Mouse (Mus musculus) midbrain, embryonic 11.5 days (tissue): ENCODE results near the gene Nr4a2. TPM values are rescaled to one million over a fixed set of nuclear protein-coding genes. Genes with fewer than 3 reads are reported as not detected.

Source experiments
- ATAC-seq: fragments of 200-750 bp; cut with Nextera tagmentation; 2 replicates; pipeline ENCODE4 v1.8.0; 2017; ENCODE audit warnings: moderate TSS enrichment, moderate library complexity; ENCODE audit not compliant: low FRiP score
- DNase-seq: peaks from one replicate; pipeline ENCODE4 v3.0.0; 2015; ENCODE audit warnings: low spot score; ENCODE audit errors: missing footprints
- H3K27ac ChIP-seq: fragments of 300-500 bp; sonication (generic); 2 replicates; pipeline ENCODE4 v1.5.1; 2014; ENCODE audit warnings: low read depth, low read length
- H3K27me3 ChIP-seq: fragments of 300-500 bp; sonication (generic); 2 replicates; pipeline ENCODE4 v1.6.1; 2014; ENCODE audit warnings: mild to moderate bottlenecking, low read length, moderate library complexity, mixed read lengths; ENCODE audit not compliant: control insufficient read depth, insufficient read depth
- H3K36me3 ChIP-seq: fragments of 300-500 bp; sonication (generic); 2 replicates; pipeline ENCODE4 v1.6.1; 2014; ENCODE audit warnings: mild to moderate bottlenecking, low read length, moderate library complexity, mixed read lengths; ENCODE audit not compliant: control insufficient read depth, insufficient read depth
- H3K4me1 ChIP-seq: fragments of 300-500 bp; sonication (generic); 2 replicates; pipeline ENCODE4 v1.6.1; 2014; ENCODE audit warnings: low read length; ENCODE audit not compliant: control insufficient read depth, insufficient read depth
- H3K4me2 ChIP-seq: fragments of 300-500 bp; sonication (generic); 2 replicates; pipeline ENCODE4 v1.6.1; 2014; ENCODE audit warnings: mild to moderate bottlenecking, moderate library complexity
- H3K4me3 ChIP-seq: fragments of 300-500 bp; sonication (generic); 2 replicates; pipeline ENCODE4 v1.5.1; 2014; ENCODE audit warnings: low read depth, low read length
- H3K9ac ChIP-seq: fragments of 300-500 bp; sonication (generic); 2 replicates; pipeline ENCODE4 v1.6.1; 2014; ENCODE audit warnings: low read length
- H3K9me3 ChIP-seq: fragments of 300-500 bp; sonication (generic); 2 replicates; pipeline ENCODE4 v1.6.1; 2016; ENCODE audit warnings: low read length; ENCODE audit not compliant: control insufficient read depth
- WGBS: fragments of 180-500 bp; shearing (Covaris S2); extraction: QIAGEN DNeasy Blood & Tissue Kit; methylation state at CpG from one replicate; pipeline ENCODE4 v1.1.7; 2014; 5-methylcytosine and 5-hydroxymethylcytosine counted together
- polyA plus RNA-seq: library from polyadenylated mRNA; unstranded; fragments of >200 nt; fragmentation: Nextera tagmentation; extraction: Ambion mirVana; gene quantifications from 2 replicates; pipeline ENCODE4 v1.2.1, GENCODE M21; 2014

Nr4a2 gene
- polyA plus RNA-seq, 1 experiment from 2014 or later: 17.4 TPM

DNA sequence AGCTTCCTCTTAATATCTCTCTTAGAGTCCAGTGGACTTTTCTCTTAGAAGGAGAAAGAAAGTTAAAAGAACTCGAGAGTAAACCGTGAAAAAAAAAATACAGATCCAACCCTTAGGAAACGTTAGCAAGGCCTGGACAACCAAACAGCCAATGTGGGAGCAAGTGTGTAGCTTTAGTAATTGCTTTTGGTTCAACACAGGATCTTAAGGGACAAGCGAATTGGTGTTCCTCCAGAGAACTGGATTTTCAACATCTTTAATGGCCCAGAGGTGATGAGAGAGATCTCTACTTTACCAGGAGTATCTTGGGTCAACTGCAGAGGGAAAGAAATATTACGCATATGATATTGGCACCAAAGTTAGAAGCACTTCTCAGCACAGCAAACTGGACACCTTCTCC lies 10.4 kb downstream of the Nr4a2 start:
- H3K9ac ChIP-seq: no peak overlapping the region
- ATAC-seq (no peak), DNase-seq (peak; percentile 90)
- peak overlapping the region; percentile 95 for H3K4me2 ChIP-seq
- no peaks in the 10 kb centered on the region for H3K36me3 ChIP-seq
- peak overlapping the region; percentile 72 for H3K4me3 ChIP-seq
- WGBS: 11% methylated on average over 5 of the region's 5 CpGs
- no peak overlapping the region for H3K27ac ChIP-seq
- H3K27me3 ChIP-seq: peaks cover 57% of the 10 kb centered on the region
- H3K4me1 ChIP-seq: peaks cover 26% of the 10 kb centered on the region
- H3K9me3 ChIP-seq: no peaks in the 10 kb centered on the region

DNA sequence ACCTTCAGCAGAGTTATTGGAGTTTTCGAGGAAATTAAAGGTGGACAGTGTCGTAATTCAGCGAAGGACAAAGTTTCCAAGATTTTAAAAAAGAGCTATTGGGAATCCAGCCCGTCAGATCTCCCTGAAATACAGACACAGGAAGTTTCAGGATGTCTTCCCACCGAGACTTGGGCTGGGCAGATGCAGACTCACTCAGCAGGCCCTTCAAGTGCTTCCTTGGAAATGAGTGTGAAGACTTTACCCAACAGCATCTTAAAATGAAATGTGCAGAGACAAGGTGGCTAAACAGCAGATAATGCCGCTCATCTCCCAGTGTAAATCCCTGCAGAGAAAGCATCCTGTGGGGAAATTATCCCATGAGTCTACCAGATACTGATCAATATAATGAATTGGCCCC lies 10.9 kb downstream of the Nr4a2 start:
- 6% methylated on average over 6 of the region's 6 CpGs for WGBS
- Histone ChIP-seq H3K4me1 (peaks cover 26% of the 10 kb centered on the region), H3K27me3 (peaks cover 62% of the 10 kb centered on the region), H3K4me3 (peak overlapping the region; percentile 3; the same call in 1 of the 2 replicates), H3K9me3 (no peaks in the 10 kb centered on the region), H3K9ac (no peak overlapping the region), H3K27ac (no peak overlapping the region), H3K36me3 (no peaks in the 10 kb centered on the region), H3K4me2 (0 out of 2 replicates have a peak overlapping the region, but pooled peaks have one; percentile 27)
- ATAC-seq (no peak), DNase-seq (peak; percentile 90)

DNA sequence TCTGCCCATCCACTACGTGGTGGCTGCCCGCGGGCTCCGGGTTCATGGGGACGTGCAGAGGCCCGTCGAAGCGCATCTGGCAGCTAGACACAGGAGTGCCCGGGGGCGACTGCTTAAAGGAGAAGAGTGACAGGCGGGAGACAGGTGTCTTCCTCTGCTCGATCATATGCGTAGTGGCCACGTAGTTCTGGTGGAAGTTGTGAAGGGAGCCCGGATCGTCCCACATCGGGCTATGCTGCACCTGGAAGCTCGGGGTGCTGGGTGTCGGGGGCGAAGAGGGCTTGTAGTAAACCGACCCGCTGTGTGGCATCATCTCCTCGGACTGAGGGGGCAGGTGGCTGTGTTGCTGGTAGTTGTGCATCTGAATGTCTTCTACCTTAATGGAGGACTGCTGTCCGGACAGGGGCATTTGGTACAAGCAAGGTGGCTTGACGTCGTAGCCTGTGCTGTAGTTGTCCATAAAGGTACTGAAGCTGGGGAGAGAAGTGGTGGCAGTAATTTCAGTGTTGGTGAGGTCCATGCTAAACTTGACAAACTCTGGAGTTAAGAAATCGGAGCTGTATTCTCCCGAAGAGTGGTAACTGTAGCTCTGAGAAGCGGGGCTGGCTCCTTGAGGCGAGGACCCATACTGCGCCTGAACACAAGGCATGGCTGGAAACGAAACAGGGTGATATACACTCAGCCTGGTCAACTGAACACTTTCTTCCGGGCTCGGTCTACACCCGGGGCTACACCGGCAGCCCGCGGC lies 11.8 kb downstream of the Nr4a2 start:
- Histone ChIP-seq H3K4me3 (peak overlapping the region; percentile 24), H3K4me2 (peak overlapping the region; percentile 27), H3K27me3 (peaks cover 67% of the 10 kb centered on the region), H3K9ac (0 out of 2 replicates have a peak overlapping the region, but pooled peaks have one; percentile 12), H3K27ac (no peak overlapping the region), H3K36me3 (no peaks in the 10 kb centered on the region), H3K4me1 (peaks cover 23% of the 10 kb centered on the region), H3K9me3 (no peaks in the 10 kb centered on the region)
- ATAC-seq: no peak
- DNase-seq: peak; percentile 94
- 1% methylated on average over 38 of the region's 38 CpGs for WGBS

DNA sequence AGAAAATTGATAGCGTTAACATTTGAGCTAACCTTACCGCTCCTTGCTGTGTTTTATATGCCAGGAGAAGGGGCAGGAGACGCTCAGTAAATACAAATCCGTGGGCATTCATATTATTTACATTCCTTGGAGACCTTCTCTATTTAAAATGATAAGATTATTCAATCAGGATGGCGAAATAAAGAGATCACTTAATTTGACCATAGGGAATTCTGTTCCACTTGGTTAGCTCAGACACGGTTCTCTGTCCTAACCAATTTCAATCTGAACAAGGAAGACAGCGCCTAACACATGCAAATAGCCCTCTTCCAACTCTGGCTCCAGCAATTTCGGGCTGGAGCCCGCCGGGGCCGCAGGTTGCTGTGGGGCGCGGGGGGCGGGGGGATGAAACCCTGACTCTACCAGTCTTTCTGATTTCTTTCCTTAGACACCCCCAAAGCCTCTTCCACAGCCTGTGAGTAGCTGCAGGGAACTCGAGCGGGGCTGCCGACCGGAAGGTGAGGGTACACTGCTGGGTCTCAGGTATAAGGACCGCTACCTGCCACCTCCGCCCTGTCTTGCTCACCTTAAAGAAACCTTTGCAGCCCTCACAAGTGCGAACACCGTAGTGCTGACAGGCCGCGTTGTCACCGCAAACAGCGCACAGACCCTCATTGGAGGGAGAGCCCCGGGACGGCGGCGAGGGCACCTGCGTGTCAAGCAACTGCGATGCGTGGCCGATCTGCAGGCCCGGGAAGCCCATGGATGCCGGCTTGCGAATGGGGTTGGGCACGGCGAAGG lies 12.6 kb downstream of the Nr4a2 start:
- Histone ChIP-seq H3K9ac (no peak overlapping the region), H3K4me2 (peak overlapping the region; percentile 27), H3K4me1 (peaks cover 23% of the 10 kb centered on the region), H3K27me3 (peaks cover 71% of the 10 kb centered on the region), H3K4me3 (peak overlapping the region; percentile 24), H3K27ac (no peak overlapping the region), H3K36me3 (no peaks in the 10 kb centered on the region), H3K9me3 (no peaks in the 10 kb centered on the region)
- ATAC-seq: no peak
- peak; percentile 93 for DNase-seq
- WGBS: 2% methylated on average over 39 of the region's 39 CpGs

DNA sequence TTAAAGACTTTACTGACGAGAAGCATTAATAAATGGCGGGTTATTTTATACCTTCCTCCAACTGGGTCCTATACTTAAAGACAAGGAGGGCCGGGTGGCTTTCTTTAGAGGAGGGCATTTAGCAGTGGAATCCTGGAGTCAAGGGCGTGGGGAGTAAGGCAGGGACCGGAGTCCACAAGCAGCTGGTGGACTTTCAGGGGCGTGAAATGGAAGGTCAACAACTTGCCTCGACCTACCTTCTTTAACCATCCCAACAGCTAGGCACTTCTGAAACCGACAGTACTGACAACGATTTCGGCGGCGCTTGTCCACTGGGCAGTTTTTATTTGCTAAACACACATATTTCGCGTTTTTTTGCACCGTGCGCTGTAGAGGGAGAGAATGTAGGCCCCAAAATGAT lies 13.4 kb downstream of the Nr4a2 start:
- no peak overlapping the region for H3K27ac ChIP-seq
- H3K9ac ChIP-seq: no peak overlapping the region
- H3K4me3 ChIP-seq: no peak overlapping the region
- peaks cover 79% of the 10 kb centered on the region for H3K27me3 ChIP-seq
- peaks cover 20% of the 10 kb centered on the region for H3K4me1 ChIP-seq
- peak overlapping the region; percentile 2; the same call in 1 of the 2 replicates for H3K4me2 ChIP-seq
- no peaks in the 10 kb centered on the region for H3K9me3 ChIP-seq
- ATAC-seq (no peak), DNase-seq (peak; percentile 91)
- WGBS: 4% methylated on average over 16 of the region's 16 CpGs
- H3K36me3 ChIP-seq: no peaks in the 10 kb centered on the region

DNA sequence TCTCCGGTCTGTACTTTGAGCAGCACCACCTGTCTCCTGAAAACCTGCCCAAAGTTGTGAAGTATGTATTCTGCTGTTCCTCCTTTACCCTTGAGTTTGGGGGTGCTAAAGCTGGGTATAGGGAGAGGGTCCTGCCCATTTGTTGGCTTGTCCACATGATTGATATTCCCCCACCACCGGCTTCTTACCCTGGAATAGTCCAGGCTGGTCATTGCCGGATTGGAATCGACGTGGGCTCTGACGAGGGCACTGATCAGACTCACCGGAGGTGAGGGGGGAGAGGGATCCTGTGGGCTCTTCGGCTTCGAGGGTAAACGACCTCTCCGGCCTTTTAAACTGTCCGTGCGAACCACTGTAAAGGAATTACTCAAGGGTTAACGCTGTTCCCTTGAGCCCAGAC lies 13.9 kb downstream of the Nr4a2 start:
- 3% methylated on average over 14 of the region's 14 CpGs for WGBS
- H3K4me1 ChIP-seq: peaks cover 18% of the 10 kb centered on the region
- no peak for ATAC-seq

DNA sequence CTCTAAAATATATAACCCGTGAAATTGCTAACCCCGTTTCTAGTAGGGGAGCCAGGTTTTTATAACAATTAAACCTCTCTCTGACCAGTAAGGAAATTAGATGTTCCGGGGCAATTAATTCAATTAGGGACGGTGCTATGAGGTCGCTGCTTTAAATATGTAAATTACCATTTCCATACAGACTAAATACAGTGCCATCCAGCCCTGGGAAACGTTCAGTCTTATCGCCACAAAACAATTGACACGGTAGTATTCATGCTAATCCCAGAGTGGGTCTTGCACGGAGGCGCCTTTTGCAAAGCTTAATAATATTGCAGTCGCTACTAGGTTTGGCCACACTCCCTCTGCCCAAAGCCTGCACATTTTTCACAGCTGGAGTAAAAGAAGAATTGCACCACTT lies 14.5 kb downstream of the Nr4a2 start:
- no peaks in the 10 kb centered on the region for H3K9me3 ChIP-seq
- DNase-seq (no peak), ATAC-seq (peak; percentile 25; the same call in 1 of the 2 replicates)
- H3K4me2 ChIP-seq: peak overlapping the region; percentile 3; the same call in 1 of the 2 replicates
- H3K4me3 ChIP-seq: peak overlapping the region; percentile 5; the same call in 1 of the 2 replicates
- WGBS: 2% methylated on average over 11 of the region's 11 CpGs
- H3K27ac ChIP-seq: no peak overlapping the region
- H3K9ac ChIP-seq: no peak overlapping the region
- H3K4me1 ChIP-seq: peaks cover 18% of the 10 kb centered on the region
- peaks cover 87% of the 10 kb centered on the region for H3K27me3 ChIP-seq
- H3K36me3 ChIP-seq: no peaks in the 10 kb centered on the region

More for the DNA sequence above, 13.9 kb downstream of the Nr4a2 start:
- Histone ChIP-seq H3K27ac (no peak overlapping the region), H3K27me3 (peaks cover 81% of the 10 kb centered on the region), H3K36me3 (no peaks in the 10 kb centered on the region), H3K9me3 (no peaks in the 10 kb centered on the region), H3K4me2 (peak overlapping the region; percentile 2; the same call in 1 of the 2 replicates), H3K9ac (no peak overlapping the region), H3K4me3 (peak overlapping the region; percentile 5; the same call in 1 of the 2 replicates)
- DNase-seq: peak; percentile 95

- H3K4me3 ChIP-seq: no peak overlapping the region
- H3K36me3 ChIP-seq: no peaks in the 10 kb centered on the region
- no peak overlapping the region for H3K4me2 ChIP-seq
- 9% methylated on average over 7 of the region's 7 CpGs for WGBS
- H3K9me3 ChIP-seq: no peaks in the 10 kb centered on the region
- peaks cover 88% of the 10 kb centered on the region for H3K27me3 ChIP-seq
- DNase-seq: peak; percentile 92
- peaks cover 18% of the 10 kb centered on the region for H3K4me1 ChIP-seq
- H3K27ac ChIP-seq: no peak overlapping the region
- no peak overlapping the region for H3K9ac ChIP-seq
- no peak for ATAC-seq
Measured at GRCm38 (mm10) chr2:57108349-57108930, 15.4 kb downstream of the Nr4a2 start.
